Mouse (Mus musculus): Measurements from ENCODE around the gene Ifitm5.
"Not testable (repeated sequence)": the region's sequence is repeated elsewhere in the genome, so short reads cannot be mapped to it uniquely, and the experiment has no call there.

The Ifitm5 gene

GRCm38 (mm10) chr7:140949824-140950530 lies at the start of gene Ifitm5:
Gene Ifitm5 (minus strand): TSS chr7:140950291.
- no peak for DNase-seq

DNA sequence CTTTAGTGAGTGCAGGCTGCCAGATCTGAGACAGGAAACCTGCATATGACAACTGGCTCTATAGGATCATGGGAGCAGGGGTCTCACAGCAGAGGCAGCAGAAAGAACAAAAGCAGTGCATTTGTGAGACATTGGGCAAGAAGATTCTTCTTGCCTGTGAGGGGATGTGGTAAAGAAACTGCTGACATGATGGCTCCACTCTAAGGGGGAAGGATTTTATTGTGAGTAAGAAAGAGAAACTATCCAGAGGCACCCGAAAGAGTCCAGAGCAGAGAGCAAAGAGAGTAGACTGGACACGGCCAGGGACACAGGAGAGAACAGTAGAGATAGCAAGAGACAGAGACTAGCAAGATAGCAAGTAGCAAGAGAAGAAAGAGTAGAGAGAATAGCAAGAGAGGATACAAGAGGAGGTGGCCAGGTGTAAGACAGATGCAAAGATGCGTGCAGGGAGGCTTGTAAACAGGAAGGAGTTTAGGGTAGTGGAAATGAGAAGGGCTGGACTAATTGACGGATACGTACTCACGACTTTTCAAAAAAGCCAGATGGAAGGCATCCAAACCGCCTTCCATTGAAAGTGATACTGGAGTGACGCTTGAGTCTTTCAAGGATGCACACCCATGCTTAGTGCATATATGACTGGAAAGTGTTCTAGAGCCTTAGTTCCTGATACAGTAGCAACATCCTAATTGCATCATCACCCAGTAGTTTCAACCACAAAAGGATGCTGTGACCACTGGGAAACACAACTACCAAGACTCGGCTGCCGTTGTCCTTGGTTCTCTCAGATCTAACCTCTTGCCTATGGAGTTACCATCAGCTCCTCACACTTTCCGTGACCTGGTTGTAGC lies 49.0 kb upstream of the Ifitm5 start:
- no peak for DNase-seq

GRCm38 (mm10) chr7:140997817-140998216 lies 47.7 kb upstream of the Ifitm5 start:
- DNase-seq: no peak

- no peak for DNase-seq
These were observed 41.1 kb upstream of the Ifitm5 start for GRCm38 (mm10) chr7:140991117-140991689.

- DNase-seq: no peak
These were observed 40.5 kb upstream of the Ifitm5 start for GRCm38 (mm10) chr7:140990622-140991021.

DNA sequence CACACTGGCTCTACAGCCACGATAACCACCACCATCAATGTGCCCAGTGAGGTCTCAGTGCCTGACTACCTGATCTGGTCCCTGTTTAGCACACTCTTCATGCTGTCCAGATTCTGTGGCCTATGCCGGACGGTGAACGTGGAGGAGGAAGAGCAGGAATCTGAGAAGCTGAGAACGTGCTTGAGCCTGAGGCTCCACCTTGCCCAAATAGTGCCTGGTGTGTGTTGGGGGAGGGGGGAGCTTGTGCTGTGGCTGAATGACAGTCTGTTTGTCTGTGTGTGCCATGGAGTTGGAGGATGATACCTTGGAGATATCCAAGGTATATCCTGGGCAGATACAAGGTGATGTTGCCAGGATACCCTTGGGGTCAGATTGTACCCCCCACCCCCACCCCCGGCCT lies 40.1 kb upstream of the Ifitm5 start:
- DNase-seq: no peak

- DNase-seq: no peak
These were observed 38.9 kb upstream of the Ifitm5 start for GRCm38 (mm10) chr7:140989022-140989421.

DNA sequence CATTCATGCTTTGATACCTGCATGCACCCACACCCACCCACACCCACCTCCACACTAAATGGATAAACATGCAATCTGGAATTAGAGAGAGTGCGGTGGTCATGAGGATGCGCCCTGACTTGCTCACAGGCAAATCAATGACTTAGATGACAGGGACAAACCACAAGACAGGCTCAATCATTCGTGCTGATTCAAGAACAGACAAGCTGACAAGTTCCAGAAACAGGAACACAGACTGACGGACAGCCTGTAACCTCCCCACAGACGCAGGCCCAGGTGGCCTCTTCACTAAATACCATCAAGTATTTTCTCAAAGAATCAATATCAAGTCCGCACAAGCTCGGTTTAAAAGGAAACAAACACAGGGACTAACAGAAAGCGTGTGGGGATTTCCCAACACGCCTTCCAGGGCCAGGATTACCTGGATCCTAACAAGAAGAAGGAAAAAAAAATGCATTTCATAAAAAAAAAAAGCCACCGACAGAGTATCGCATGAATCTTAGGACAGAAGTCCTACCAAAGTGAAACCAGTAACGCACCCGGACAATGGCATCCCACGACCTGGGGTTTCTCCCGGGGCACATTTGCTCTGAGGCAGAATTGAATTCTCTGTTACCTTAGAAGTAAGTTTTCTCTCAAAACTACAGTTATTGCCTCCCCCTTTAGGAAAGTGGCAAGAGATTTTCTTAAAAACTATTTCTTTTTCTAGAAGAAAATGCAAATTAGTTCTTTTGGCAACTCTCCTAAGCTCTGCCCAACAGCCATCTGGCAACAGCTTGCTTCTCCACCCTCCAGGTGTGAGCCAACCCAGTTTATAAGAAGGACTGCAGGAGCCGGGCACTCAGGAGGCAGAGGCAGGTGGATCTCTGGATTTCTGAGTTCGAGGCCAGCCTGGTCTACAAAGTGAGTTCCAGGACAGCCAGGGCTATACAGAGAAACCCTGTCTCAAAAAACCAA lies 37.4 kb upstream of the Ifitm5 start:
- no peak for DNase-seq

GRCm38 (mm10) chr7:140982971-140983370 lies 32.9 kb upstream of the Ifitm5 start:
- no peak for DNase-seq

DNA sequence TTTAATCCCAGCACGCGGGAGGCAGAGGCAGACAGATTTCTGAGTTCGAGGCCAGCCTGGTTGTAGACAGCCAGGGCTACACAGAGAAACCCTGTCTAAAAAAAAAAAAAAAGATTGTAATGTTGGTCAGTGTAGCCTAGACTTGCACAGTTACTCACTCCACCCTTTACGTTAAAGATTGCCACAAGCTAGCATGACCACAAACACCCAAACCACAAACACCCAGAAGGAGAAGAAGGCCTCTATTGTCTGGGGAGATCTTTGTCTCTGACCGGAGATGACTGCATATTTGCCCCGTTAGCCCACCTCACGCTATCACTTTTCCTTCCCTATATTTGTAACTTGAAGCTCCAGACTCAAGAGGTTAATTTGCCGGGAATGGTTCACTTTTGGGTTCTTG lies 31.6 kb upstream of the Ifitm5 start:
- DNase-seq: no peak

GRCm38 (mm10) chr7:140976720-140977119 lies 26.6 kb upstream of the Ifitm5 start:
- DNase-seq: not testable (repeated sequence)

DNA sequence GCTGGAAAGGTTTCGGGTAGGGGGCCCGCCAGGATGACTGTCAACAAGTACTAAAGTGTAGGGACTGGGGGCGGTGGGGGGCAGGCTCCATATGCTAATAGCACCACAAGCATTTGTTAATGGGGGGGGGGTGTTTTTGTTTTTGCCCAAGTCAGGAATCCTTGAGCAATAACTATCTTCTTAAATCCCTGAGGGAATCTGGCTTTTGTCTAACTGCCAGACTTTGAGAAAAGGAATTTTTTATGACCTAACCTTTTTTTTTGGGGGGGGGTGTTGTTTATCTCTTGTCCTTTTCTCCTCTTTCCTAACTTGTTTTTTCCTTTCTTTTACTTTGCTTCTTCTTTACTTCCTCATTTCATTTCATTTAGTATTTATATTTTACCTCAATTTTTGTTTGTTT lies 25.4 kb upstream of the Ifitm5 start:
- no peak for DNase-seq

DNA sequence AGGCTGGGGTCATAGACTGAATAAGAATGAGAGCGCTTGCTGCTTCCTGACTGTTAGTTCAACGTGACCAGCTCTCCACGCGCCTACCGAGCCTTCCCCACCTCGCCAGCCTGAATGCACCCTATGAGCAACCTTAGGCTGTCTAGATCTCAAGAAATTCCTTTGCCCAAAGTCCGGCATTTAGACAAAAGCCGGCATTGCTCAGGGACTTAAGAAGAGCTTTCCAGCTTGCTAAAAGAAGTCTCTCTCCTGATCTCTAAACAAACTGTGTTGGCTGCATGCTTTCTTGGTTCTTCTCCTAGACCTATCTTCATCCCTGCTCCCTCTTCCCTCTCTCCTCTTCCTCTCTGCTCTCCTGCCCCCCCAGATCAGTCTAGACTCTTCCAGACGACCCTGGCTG lies 24.8 kb upstream of the Ifitm5 start:
- no peak for DNase-seq

GRCm38 (mm10) chr7:140973396-140974165 lies 23.5 kb upstream of the Ifitm5 start:
- no peak for DNase-seq

DNA sequence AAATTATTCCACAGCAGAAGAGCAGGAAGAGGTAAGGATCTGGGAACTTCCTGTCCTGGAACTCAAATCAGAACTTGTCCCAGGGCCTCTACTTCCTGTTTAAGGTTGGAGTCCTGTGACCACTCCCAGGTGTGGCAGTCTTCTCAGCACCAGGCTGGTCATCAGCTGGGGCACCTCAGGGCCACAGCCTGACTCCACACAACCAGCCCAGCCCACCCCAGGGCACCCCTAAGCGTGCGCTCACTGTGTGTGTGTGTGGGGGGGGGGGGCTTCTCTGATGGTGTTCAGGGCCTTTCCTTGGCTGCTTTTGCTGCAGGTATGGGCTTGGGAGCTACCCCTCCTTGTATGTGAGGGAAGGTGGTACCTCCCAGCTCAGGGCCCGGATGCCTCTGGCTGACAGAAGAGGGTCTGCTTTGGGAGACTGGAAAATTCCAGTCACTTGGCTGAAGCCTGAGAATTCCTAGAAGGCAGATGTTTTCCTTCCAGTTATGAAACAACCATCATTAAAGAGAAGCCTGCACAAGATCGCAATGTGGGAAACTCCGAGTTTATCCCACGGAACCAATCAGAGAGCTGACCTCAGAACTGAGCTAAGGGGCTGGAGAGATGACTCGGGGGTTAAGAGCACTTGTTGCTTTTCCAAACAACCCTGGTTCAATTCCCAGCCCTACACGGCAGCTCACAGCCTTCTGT lies 21.5 kb upstream of the Ifitm5 start:
- DNase-seq: no peak

DNA sequence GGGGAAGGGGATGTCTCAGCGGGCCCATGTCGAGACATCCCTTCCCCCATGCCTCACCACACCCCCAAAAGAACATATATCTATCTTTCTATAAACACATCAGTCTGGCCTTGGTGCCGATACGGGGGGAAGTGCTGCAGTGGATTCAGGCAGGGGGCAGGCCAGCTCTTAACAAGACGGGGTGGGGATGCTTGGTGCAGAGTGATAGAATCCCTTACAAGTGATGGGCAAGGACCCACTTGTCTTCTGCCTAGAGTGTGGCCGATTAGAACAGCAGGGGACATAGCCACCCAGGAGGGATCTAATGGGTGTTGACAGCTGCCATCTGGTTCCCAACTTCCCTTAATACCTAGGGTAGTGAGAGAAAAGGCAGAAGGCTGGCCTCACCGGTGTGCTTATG lies 20.8 kb upstream of the Ifitm5 start:
- DNase-seq: no peak

DNA sequence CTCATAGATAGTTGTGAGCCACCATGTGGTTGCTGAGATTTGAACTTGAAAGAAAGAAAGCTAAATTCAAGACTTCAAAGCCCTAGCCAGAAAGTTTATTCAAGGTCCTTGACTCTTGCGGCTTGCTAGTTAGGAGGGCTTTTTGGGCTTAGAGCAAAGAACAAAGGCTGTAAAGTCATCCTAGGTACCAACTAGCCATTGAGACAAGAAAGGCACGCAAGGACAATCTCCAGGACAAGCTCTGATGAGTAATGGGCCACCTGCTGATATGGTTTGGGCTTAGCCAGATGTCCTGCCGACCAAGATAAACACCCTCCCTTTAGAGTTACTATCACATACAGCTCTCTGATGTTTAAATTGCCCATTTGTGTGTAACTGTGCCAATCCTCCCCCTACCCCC lies 18.6 kb upstream of the Ifitm5 start:
- not testable (repeated sequence) for DNase-seq

DNA sequence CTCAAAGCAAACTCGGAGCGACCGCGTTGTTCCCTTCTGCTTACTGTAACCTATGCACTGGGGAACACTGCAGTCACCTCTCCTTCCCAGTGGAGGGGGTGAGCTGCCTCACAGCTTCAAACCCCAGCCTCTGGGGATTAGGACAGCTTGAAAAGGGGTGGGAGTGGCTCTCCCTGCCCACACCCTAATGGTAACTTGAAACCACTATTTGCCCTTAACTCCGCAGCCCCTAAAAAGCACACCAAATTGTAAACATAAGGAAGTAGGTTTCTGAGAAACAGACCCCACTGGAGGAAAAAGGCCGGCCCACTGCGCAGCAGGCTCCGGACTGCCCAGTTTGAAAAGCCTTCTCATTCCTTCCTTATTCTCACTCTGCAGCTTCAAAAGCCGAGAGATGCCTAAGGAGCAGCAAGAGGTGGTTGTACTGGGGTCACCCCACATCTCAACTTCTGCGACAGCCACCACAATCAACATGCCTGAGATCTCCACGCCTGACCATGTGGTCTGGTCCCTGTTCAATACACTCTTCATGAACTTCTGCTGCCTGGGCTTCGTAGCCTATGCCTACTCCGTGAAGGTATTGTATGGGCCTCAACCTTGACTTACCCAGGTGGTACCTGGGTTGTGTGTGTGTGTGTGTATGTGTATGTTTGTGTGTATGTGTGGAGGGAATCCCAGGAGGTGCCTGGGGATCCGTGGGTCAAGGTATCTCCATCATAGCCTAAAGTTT lies 17.9 kb upstream of the Ifitm5 start:
- DNase-seq: peak; percentile 66

DNA sequence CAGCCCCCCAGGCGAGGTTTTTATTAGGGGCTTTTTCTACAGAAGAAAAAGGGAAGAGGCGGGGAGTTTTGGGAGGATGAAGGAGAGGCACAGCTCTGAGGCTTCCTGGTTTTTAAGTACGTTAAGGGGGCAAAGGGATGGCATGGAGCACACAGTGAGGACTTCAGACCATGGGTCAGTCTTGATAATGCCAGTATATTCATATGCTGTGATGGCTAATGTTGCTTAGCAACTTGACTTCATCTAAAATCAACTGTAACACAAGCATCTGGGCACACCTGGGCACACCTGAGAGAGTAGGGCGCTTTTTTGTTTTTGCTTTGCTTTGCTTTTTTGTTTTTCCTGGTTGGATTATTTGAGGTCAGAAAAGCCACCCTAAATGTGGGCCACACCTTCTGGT lies 16.8 kb upstream of the Ifitm5 start, which contains the start of gene Ifitm1:
Gene Ifitm1 (plus strand): TSS at position 301 of the 400 bp plus-strand sequence.
- no peak for DNase-seq

- no peak for DNase-seq
These were observed 12.6 kb upstream of the Ifitm5 start for GRCm38 (mm10) chr7:140962733-140963132.

All from embryo, embryonic 11 days (tissue).